Mouse (Mus musculus): ENCODE results near the gene Wdr38. TPM values are rescaled to one million over a fixed set of nuclear protein-coding genes. Genes with fewer than 3 reads are reported as not detected.

Wdr38 gene
- polyA plus RNA-seq, 1 experiment: 0.61 TPM

DNA sequence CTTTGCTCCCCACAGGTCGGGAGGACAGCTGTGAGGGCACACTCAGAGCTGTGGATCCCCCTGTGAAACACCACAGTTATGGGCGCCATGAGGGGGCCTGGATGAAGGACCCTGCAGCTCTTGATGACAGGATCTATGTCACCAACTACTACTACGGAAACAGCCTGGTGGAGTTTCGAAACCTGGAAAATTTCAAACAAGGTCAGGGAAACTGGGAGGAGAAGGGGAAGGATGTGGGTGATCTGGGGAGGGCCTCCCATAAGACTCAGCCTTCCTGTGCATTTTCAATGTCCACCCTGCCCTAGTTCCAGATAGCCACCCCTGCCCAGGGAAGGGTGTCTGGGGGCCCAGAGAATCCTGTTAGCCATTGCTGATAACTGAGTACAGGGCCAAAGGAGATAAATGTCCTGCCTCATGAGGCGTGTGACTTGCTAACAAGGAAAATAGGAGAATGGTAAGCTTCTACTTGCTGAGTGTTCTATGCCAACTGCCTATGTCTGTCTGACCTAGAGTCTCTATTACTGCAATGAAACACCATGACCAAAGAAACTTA lies 39.5 kb upstream of the Wdr38 start:
- H3K36me3 ChIP-seq (ENCODE audit: control insufficient read depth, insufficient read depth): no peaks in the 10 kb centered on the region
- no peaks in the 10 kb centered on the region for H3K79me2 ChIP-seq (ENCODE audit: control insufficient read depth, insufficient read depth)
- TF ChIP-seq CEBPB (IDR thresholded peaks at IDR 0.05; ENCODE audit: low read depth): no peak
- no peak overlapping the region for H3ac ChIP-seq (ENCODE audit: control insufficient read depth, insufficient read length, low read depth)
- no peak overlapping the region for H3K4me3 ChIP-seq (ENCODE audit: insufficient read depth, poor library complexity, severe bottlenecking)
- H3K79me3 ChIP-seq (ENCODE audit: low read depth): no peaks in the 10 kb centered on the region
- no peaks in the 10 kb centered on the region for H3K27me3 ChIP-seq (ENCODE audit: control insufficient read depth, insufficient read depth, insufficient read length)

DNA sequence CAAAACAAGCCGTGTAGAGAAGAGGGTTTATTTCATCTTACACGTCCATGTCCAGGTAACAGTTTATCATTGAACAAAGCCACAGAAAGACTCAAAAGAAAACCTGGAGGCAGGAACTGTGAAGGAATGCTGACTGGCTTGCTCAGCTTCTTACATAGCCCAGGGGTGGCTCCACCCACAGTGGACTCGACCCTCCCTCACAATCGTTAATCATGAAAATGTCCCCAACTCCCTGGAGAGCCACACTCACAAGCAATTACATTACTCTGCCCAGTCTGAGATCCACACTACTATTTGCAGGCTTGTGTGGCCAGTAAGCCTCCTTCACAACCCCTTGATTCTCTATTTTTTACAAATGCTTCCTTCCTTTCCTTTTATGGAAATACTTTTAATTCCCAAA lies 33.1 kb upstream of the Wdr38 start:
- H3K27me3 ChIP-seq (ENCODE audit: control insufficient read depth, insufficient read depth, insufficient read length): no peaks in the 10 kb centered on the region
- H3K4me3 ChIP-seq (ENCODE audit: insufficient read depth, poor library complexity, severe bottlenecking): no peak overlapping the region
- TF ChIP-seq USF1 (IDR thresholded peaks at IDR 0.05; ENCODE audit: low read depth) (no peak), CEBPB (IDR thresholded peaks at IDR 0.05; ENCODE audit: low read depth) (no peak), MAX (IDR thresholded peaks at IDR 0.05) (no peak), CTCF (IDR thresholded peaks at IDR 0.05; ENCODE audit: control insufficient read depth, insufficient read depth, insufficient read length) (no peak), MYOG (IDR thresholded peaks at IDR 0.05; ENCODE audit: control insufficient read depth, extremely low read depth, insufficient read length) (no peak), MYOD1 (IDR thresholded peaks at IDR 0.05; ENCODE audit: control insufficient read depth, insufficient read length, low read depth) (no peak), FOSL1 (IDR thresholded peaks at IDR 0.05; ENCODE audit: insufficient read depth, low read length, poor library complexity, severe bottlenecking) (no peak)
- H3K36me3 ChIP-seq (ENCODE audit: control insufficient read depth, insufficient read depth): no peaks in the 10 kb centered on the region
- H3K79me2 ChIP-seq (ENCODE audit: control insufficient read depth, insufficient read depth): no peaks in the 10 kb centered on the region
- no peaks in the 10 kb centered on the region for H3K79me3 ChIP-seq (ENCODE audit: low read depth)
- H3ac ChIP-seq (ENCODE audit: control insufficient read depth, insufficient read length, low read depth): no peak overlapping the region

DNA sequence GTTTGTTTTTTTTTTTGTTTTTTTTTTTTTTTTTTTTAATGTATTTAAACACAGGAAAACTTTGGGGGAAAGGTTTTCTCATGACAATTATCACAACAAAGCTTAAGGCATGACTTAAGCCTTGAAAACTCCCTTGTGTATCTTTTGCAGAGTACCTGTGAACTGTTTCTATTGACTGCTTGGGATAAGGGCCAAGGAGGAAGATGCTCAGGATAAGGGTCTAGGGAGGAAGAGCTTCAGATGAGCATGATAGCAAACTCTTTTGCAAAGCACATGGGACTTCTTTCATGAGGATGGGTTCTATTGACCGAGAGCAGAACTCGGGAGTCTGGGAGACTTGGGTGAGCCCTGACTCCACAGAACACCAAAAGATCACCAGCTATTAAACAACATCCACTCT lies 27.6 kb upstream of the Wdr38 start:
- no peak overlapping the region for H3K4me3 ChIP-seq (ENCODE audit: insufficient read depth, poor library complexity, severe bottlenecking)
- no peak overlapping the region for H3ac ChIP-seq (ENCODE audit: control insufficient read depth, insufficient read length, low read depth)
- no peaks in the 10 kb centered on the region for H3K79me3 ChIP-seq (ENCODE audit: low read depth)
- no peaks in the 10 kb centered on the region for H3K27me3 ChIP-seq (ENCODE audit: control insufficient read depth, insufficient read depth, insufficient read length)
- no peaks in the 10 kb centered on the region for H3K79me2 ChIP-seq (ENCODE audit: control insufficient read depth, insufficient read depth)
- H3K36me3 ChIP-seq (ENCODE audit: control insufficient read depth, insufficient read depth): no peaks in the 10 kb centered on the region
- TF ChIP-seq FOSL1 (IDR thresholded peaks at IDR 0.05; ENCODE audit: insufficient read depth, low read length, poor library complexity, severe bottlenecking): no peak
- no peak for TF ChIP-seq MYOD1 (IDR thresholded peaks at IDR 0.05; ENCODE audit: control insufficient read depth, insufficient read length, low read depth)
- no peak for TF ChIP-seq USF1 (IDR thresholded peaks at IDR 0.05; ENCODE audit: low read depth)
- TF ChIP-seq CTCF (IDR thresholded peaks at IDR 0.05; ENCODE audit: control insufficient read depth, insufficient read depth, insufficient read length): no peak
- no peak for TF ChIP-seq CEBPB (IDR thresholded peaks at IDR 0.05; ENCODE audit: low read depth)
- no peak for TF ChIP-seq MYOG (IDR thresholded peaks at IDR 0.05; ENCODE audit: control insufficient read depth, extremely low read depth, insufficient read length)
- TF ChIP-seq MAX (IDR thresholded peaks at IDR 0.05): no peak

DNA sequence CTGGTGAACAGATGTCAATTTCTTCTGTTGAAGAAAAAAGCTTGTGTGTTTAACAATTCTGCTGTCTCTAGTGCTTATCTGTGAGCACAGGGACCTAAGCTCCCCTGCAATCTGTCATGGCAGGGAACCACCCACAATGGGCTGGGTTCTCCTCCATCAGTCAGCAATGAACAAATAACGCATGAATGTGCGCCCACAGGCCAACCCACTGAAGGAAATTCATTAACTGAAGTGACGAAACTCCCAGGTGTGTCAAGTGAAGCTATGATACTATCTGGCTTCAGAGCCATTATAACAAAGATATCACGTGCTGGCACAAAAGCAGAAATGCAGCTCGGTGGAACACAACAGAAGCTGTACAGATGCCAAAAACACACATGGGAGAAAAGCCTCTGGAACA lies 27.2 kb upstream of the Wdr38 start:
- H3K27me3 ChIP-seq (ENCODE audit: control insufficient read depth, insufficient read depth, insufficient read length): no peaks in the 10 kb centered on the region
- no peak for TF ChIP-seq CEBPB (IDR thresholded peaks at IDR 0.05; ENCODE audit: low read depth)
- TF ChIP-seq MYOG (IDR thresholded peaks at IDR 0.05; ENCODE audit: control insufficient read depth, extremely low read depth, insufficient read length): no peak
- no peak for TF ChIP-seq USF1 (IDR thresholded peaks at IDR 0.05; ENCODE audit: low read depth)
- TF ChIP-seq MAX (IDR thresholded peaks at IDR 0.05): no peak
- no peak for TF ChIP-seq FOSL1 (IDR thresholded peaks at IDR 0.05; ENCODE audit: insufficient read depth, low read length, poor library complexity, severe bottlenecking)
- TF ChIP-seq CTCF (IDR thresholded peaks at IDR 0.05; ENCODE audit: control insufficient read depth, insufficient read depth, insufficient read length): no peak
- TF ChIP-seq MYOD1 (IDR thresholded peaks at IDR 0.05; ENCODE audit: control insufficient read depth, insufficient read length, low read depth): no peak
- H3K79me3 ChIP-seq (ENCODE audit: low read depth): no peaks in the 10 kb centered on the region
- H3K79me2 ChIP-seq (ENCODE audit: control insufficient read depth, insufficient read depth): no peaks in the 10 kb centered on the region
- no peak overlapping the region for H3K4me3 ChIP-seq (ENCODE audit: insufficient read depth, poor library complexity, severe bottlenecking)
- no peaks in the 10 kb centered on the region for H3K36me3 ChIP-seq (ENCODE audit: control insufficient read depth, insufficient read depth)
- no peak overlapping the region for H3ac ChIP-seq (ENCODE audit: control insufficient read depth, insufficient read length, low read depth)

DNA sequence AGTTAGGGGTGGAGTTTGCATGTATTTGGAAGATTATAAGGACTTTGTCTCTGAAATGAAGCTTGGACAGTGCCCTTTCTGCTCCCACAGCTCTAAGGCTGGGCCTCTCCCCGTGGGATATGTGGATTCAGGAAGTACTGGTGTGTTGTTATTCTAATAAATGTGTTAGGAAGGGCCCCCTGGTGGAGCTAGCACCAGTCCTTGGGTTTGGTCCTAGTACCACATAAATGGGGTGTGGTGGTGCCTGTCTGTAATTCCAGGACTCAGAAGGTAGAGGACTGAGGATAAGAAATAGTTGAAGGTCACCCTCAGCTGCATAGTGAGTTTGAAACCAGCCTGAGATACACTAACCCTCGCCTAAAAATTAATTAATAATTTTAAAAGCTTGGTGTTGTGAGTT lies 24.1 kb upstream of the Wdr38 start:
- Histone ChIP-seq H3K79me3 (ENCODE audit: low read depth) (no peaks in the 10 kb centered on the region), H3K36me3 (ENCODE audit: control insufficient read depth, insufficient read depth) (no peaks in the 10 kb centered on the region), H3K79me2 (ENCODE audit: control insufficient read depth, insufficient read depth) (no peaks in the 10 kb centered on the region), H3K4me3 (ENCODE audit: insufficient read depth, poor library complexity, severe bottlenecking) (no peak overlapping the region), H3K27me3 (ENCODE audit: control insufficient read depth, insufficient read depth, insufficient read length) (no peaks in the 10 kb centered on the region), H3ac (ENCODE audit: control insufficient read depth, insufficient read length, low read depth) (no peak overlapping the region)
- no peak for TF ChIP-seq USF1 (IDR thresholded peaks at IDR 0.05; ENCODE audit: low read depth)

DNA sequence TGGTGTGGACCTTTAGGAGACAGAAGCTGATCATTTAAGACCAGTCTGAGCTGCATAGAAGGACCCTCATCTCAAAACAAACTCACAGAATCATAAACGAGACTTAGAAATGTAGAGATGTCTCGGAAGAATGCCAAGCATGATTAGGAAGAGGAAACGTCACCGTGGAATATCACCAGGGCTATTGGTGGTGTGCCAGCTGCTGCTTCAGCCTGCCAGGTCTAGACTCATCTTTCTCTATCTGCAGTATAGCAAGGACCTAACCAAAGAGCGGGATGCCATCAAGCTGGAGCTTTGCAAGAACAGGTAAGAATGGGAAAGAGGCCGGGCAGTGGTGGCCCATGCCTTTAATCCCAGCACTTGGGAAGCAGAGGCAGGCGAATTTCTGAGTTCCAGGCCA lies 23.6 kb upstream of the Wdr38 start:
- no peak overlapping the region for H3ac ChIP-seq (ENCODE audit: control insufficient read depth, insufficient read length, low read depth)
- no peaks in the 10 kb centered on the region for H3K27me3 ChIP-seq (ENCODE audit: control insufficient read depth, insufficient read depth, insufficient read length)
- no peaks in the 10 kb centered on the region for H3K79me3 ChIP-seq (ENCODE audit: low read depth)
- no peaks in the 10 kb centered on the region for H3K36me3 ChIP-seq (ENCODE audit: control insufficient read depth, insufficient read depth)
- H3K79me2 ChIP-seq (ENCODE audit: control insufficient read depth, insufficient read depth): no peaks in the 10 kb centered on the region
- no peak for TF ChIP-seq CTCF (IDR thresholded peaks at IDR 0.05; ENCODE audit: control insufficient read depth, insufficient read depth, insufficient read length)
- TF ChIP-seq CEBPB (IDR thresholded peaks at IDR 0.05; ENCODE audit: low read depth): no peak
- no peak for TF ChIP-seq MYOD1 (IDR thresholded peaks at IDR 0.05; ENCODE audit: control insufficient read depth, insufficient read length, low read depth)
- TF ChIP-seq USF1 (IDR thresholded peaks at IDR 0.05; ENCODE audit: low read depth): no peak
- no peak for TF ChIP-seq MAX (IDR thresholded peaks at IDR 0.05)
- no peak for TF ChIP-seq FOSL1 (IDR thresholded peaks at IDR 0.05; ENCODE audit: insufficient read depth, low read length, poor library complexity, severe bottlenecking)
- no peak for TF ChIP-seq MYOG (IDR thresholded peaks at IDR 0.05; ENCODE audit: control insufficient read depth, extremely low read depth, insufficient read length)
- no peak overlapping the region for H3K4me3 ChIP-seq (ENCODE audit: insufficient read depth, poor library complexity, severe bottlenecking)

All from C2C12 (cell line).